Mouse (Mus musculus) bone marrow macrophage, adult 2 months (primary cell): ENCODE measurements around the gene Serpinf1.

Experiments used
- CTCF ChIP-seq: IDR thresholded peaks from 2 replicates; pipeline ENCODE4 v1.5.1; 2012; ENCODE audit warnings: low read depth, mild to moderate bottlenecking, low read length, moderate library complexity
- POLR2A ChIP-seq: IDR thresholded peaks from 2 replicates; pipeline ENCODE4 v1.6.1; 2012; ENCODE audit warnings: mild to moderate bottlenecking, low read depth, low read length, borderline replicate concordance

DNA sequence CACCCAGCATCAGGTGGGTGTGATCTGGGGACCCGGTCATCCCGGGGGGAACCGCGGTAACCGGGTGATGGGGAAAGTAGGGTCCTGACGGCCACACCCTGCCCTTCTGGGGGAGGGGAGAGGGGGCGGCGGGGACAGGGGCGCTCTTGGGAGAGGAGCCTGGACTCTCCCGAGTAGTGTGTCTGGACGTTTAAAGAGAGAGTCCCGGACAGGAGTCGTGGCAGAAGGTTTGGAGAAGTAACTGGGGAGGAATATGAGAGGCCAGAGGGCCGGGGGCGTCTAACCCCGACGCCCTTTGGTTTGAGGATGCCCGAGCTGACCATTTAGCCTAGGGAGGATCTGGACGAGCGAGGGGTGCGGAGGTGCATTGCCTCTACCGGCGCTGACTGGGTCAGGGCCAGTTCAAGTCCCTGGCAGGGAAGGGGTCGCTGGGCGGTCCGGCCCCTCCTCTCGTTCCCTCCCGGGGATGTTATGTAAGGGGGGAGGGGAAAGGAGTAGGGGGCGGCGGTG lies 39.3 kb upstream of the Serpinf1 start:
- TF ChIP-seq CTCF: no peak
- TF ChIP-seq POLR2A: no peak
